Mouse (Mus musculus) stomach, embryonic 15.5 days (tissue): ENCODE results near the gene Arvcf. TPM values are rescaled to one million over a fixed set of nuclear protein-coding genes. Genes with fewer than 3 reads are reported as not detected.

Source experiments
- ATAC-seq: fragments of 200-750 bp; cut with Nextera tagmentation; 2 replicates; pipeline ENCODE4 v1.8.0; 2017; ENCODE audit warnings: low read depth, moderate number of reproducible peaks, moderate TSS enrichment; ENCODE audit not compliant: insufficient read depth, low FRiP score
- H3K27ac ChIP-seq: fragments of 300-500 bp; sonication (generic); 2 replicates; pipeline ENCODE4 v1.5.1; 2015; ENCODE audit warnings: mild to moderate bottlenecking, inconsistent platforms
- H3K27me3 ChIP-seq: fragments of 300-500 bp; sonication (generic); replicated peaks from 2 replicates; pipeline ENCODE4 v1.6.1; 2015; ENCODE audit warnings: inconsistent platforms
- H3K36me3 ChIP-seq: fragments of 300-500 bp; sonication (generic); 2 replicates; pipeline ENCODE4 v1.6.1; 2015; ENCODE audit warnings: inconsistent platforms
- H3K4me1 ChIP-seq: fragments of 300-500 bp; sonication (generic); 2 replicates; pipeline ENCODE4 v1.6.1; 2015; ENCODE audit warnings: inconsistent platforms
- H3K4me2 ChIP-seq: fragments of 300-500 bp; sonication (generic); 2 replicates; pipeline ENCODE4 v1.6.1; 2015; ENCODE audit warnings: mild to moderate bottlenecking, inconsistent platforms
- H3K4me3 ChIP-seq: fragments of 300-500 bp; sonication (generic); replicated peaks from 2 replicates; pipeline ENCODE4 v1.5.1; 2015; ENCODE audit warnings: inconsistent platforms
- H3K9ac ChIP-seq: fragments of 300-500 bp; sonication (generic); 2 replicates; pipeline ENCODE4 v1.6.1; 2015; ENCODE audit warnings: inconsistent platforms
- H3K9me3 ChIP-seq: fragments of 300-500 bp; sonication (generic); 2 replicates; pipeline ENCODE4 v1.6.1; 2016; ENCODE audit warnings: inconsistent platforms
- WGBS: fragments of 180-500 bp; shearing (Covaris S2); methylation state at CpG from one replicate; pipeline ENCODE4 v1.1.7; 2015; 5-methylcytosine and 5-hydroxymethylcytosine counted together
- microRNA counts: library from miRNA; unstranded; fragments of <30 nt; microRNA quantifications from one replicate; lab custom pipeline; 2016
- microRNA-seq: library from miRNA; unstranded; fragments of <30 nt; microRNA quantifications from one replicate; pipeline ENCODE4, GENCODE M21; 2016
- polyA plus RNA-seq: library from polyadenylated mRNA; unstranded; fragments of >200 nt; fragmentation: Nextera tagmentation; extraction: Ambion mirVana; gene quantifications from 2 replicates; pipeline ENCODE4 v1.2.1, GENCODE M21; 2015

The Arvcf gene
- polyA plus RNA-seq, 1 experiment from 2014 or later: 25.3 TPM

DNA sequence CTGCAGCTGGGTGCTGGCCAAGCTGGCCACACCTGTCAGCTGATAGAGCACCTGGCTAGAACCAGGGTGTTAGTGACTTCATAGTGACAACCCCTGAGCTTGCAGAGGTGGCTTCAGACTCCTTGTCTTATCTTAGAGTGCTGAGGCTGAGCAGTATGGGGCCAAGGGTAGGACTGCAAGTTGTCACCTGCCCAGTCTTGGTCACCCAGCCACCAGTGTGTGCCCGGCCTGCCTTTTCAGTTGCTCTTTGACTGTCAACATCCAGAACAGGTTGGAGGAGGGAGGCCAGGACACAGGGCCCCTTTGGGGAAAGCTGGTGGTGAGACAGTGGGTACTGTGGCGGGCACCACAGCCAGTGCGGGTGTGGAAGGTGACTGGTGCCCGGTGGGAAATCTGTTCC lies 101.0 kb downstream of the Arvcf start:
- Histone ChIP-seq H3K9ac (no peak overlapping the region), H3K27ac (no peak overlapping the region), H3K36me3 (peaks cover 4% of the 10 kb centered on the region; the same call in 1 of the 2 replicates), H3K9me3 (no peaks in the 10 kb centered on the region), H3K4me2 (no peak overlapping the region), H3K27me3 (no peaks in the 10 kb centered on the region), H3K4me3 (no peak overlapping the region), H3K4me1 (0 out of 2 replicates have a peak, but pooled peaks cover 8% of the 10 kb centered on the region)
- WGBS: 87% methylated on average over 4 of the region's 4 CpGs
- no peak for ATAC-seq

DNA sequence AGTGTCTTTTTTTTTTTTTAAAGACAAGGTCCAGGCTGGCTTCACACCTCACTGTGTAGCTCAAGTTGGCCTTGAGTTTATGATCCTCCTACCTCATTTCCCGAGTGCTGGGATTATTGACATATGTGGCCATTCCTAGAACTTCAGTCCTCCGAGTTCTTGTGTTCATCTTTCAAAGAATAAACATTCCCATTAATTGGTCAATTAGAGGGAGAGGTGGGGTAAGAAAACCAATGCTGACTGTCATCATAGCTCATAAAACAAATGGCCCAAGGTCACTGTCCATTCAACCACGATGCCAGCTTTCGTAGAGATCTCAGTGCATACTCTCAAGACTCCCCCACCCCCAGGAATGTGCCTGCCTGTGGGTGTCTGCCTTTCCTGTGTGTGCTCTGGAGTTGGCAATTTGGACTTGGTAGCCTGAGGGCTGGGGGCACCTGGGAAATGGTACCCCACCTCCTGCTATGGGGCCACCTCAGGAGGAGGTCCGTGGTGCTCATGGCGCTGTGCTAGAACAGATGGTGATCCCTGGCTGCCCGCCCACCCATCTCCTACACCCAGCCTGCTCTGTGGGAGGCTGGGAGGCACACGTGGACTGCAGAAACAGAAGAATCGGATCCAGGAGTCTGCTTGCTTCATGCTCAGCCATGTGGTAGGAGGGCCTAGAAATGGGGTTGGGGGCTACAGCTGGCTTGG lies 103.7 kb downstream of the Arvcf start:
- Histone ChIP-seq H3K27ac (no peak overlapping the region), H3K4me1 (0 out of 2 replicates have a peak, but pooled peaks cover 8% of the 10 kb centered on the region), H3K9ac (no peak overlapping the region), H3K36me3 (peaks cover 4% of the 10 kb centered on the region; the same call in 1 of the 2 replicates), H3K4me2 (no peak overlapping the region), H3K9me3 (no peaks in the 10 kb centered on the region), H3K4me3 (no peak overlapping the region), H3K27me3 (no peaks in the 10 kb centered on the region)
- 55% methylated on average over 9 of the region's 9 CpGs for WGBS
- ATAC-seq: no peak

GRCm38 (mm10) chr16:18452361-18452862 lies 104.4 kb downstream of the Arvcf start:
- 0 out of 2 replicates have a peak, but pooled peaks cover 8% of the 10 kb centered on the region for H3K4me1 ChIP-seq
- no peaks in the 10 kb centered on the region for H3K9me3 ChIP-seq
- no peak overlapping the region for H3K4me3 ChIP-seq
- no peak overlapping the region for H3K27ac ChIP-seq
- H3K27me3 ChIP-seq: no peaks in the 10 kb centered on the region
- no peak overlapping the region for H3K9ac ChIP-seq
- ATAC-seq: no peak
- peaks cover 4% of the 10 kb centered on the region; the same call in 1 of the 2 replicates for H3K36me3 ChIP-seq
- no peak overlapping the region for H3K4me2 ChIP-seq
- 84% methylated on average over 8 of the region's 8 CpGs for WGBS

DNA sequence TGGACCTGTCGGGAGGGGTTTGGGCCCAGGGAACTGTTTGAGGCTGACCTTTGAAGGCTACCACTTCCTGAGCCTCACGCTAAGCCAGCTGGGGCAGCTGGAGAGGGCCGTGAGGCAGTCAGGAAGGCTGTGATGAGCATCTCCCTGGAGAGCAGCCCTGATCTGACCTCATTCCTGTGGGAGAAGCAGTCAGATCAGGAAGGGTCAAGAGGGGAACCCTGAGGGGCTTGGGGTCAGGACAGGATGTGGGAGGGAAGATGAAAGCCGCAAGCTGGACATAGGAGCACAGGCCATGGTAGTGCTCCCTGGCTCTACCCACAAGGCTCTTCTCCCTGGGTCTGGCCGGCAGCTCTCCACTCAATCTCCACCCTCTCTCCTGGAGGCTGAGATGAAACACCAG lies 105.9 kb downstream of the Arvcf start:
- H3K27ac ChIP-seq: no peak overlapping the region
- no peaks in the 10 kb centered on the region for H3K9me3 ChIP-seq
- WGBS: 50% methylated on average over 5 of the region's 5 CpGs
- no peak overlapping the region for H3K4me2 ChIP-seq
- no peak overlapping the region for H3K4me3 ChIP-seq
- no peak for ATAC-seq
- peaks cover 4% of the 10 kb centered on the region; the same call in 1 of the 2 replicates for H3K36me3 ChIP-seq
- H3K27me3 ChIP-seq: no peaks in the 10 kb centered on the region
- no peak overlapping the region for H3K9ac ChIP-seq
- peaks cover under 1% of the 10 kb centered on the region; the same call in 1 of the 2 replicates for H3K4me1 ChIP-seq

DNA sequence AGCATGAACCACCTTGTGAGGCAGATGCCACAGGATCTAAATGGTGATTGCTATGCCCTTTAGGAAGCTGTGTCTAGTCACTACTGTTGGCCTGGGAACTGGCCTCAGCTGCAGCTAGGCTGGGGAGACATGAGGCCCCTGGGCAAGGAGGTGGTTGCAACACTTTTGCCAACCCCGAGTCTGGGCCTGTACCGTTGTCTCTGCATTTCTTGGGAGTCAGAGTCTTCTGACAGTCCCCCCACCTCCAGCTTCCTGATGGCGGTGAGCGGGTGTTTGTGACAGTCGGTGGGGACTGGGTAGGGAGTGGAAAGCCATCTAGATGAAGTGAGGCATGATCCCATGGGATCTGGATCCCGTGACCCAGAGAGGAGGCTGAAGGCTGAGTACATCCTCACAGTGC lies 107.4 kb downstream of the Arvcf start:
- Histone ChIP-seq H3K4me1 (peaks cover 14% of the 10 kb centered on the region), H3K9ac (no peak overlapping the region), H3K27ac (no peak overlapping the region), H3K9me3 (no peaks in the 10 kb centered on the region), H3K36me3 (no peaks in the 10 kb centered on the region; the same call in 1 of the 2 replicates), H3K4me3 (no peak overlapping the region), H3K27me3 (no peaks in the 10 kb centered on the region), H3K4me2 (no peak overlapping the region)
- 89% methylated on average over 6 of the region's 6 CpGs for WGBS
- ATAC-seq: no peak

MicroRNA genes within 50 kb of the gene (microRNA counts, 519-probe panel; counts per million panel counts)
- 2,642 counts per million, percentile 64 among the panel's probes with 10 or more counts for microRNA mmu-miR-185 (lab: Ali Mortazavi, UCI)

Small RNA genes lying within 50 kb of the gene (microRNA-seq; reads per million reads assigned to microRNA genes)
- not detected for gene Gm26219
- 274 reads per million, percentile 62 among the genes with 10 or more reads in this experiment for gene Mir185

Other genes starting within 250 kb of the Arvcf start
- gene Rtn4r, start 220.5 kb upstream of the Arvcf start, polyA plus RNA-seq: 3.0 and 4.3 TPM in 2 replicates
- not detected in 2 replicates for gene Ccdc188, start 130.3 kb upstream of the Arvcf start, polyA plus RNA-seq
- 15.2 and 15.7 TPM in 2 replicates for gene Zdhhc8, start 113.0 kb upstream of the Arvcf start, polyA plus RNA-seq
- gene Trmt2a, start 99.5 kb upstream of the Arvcf start, polyA plus RNA-seq: 93.7 and 111 TPM in 2 replicates
- 536 and 556 TPM in 2 replicates for gene Ranbp1, start 99.5 kb upstream of the Arvcf start, polyA plus RNA-seq
- 1.1 TPM in 2 replicates for gene Gm49776, start 89.9 kb upstream of the Arvcf start, polyA plus RNA-seq
- gene Dgcr8, start 58.9 kb upstream of the Arvcf start, polyA plus RNA-seq: 25.9 and 28.2 TPM in 2 replicates
- 29.0 and 34.9 TPM in 2 replicates for gene Tango2, start 79 bp upstream of the Arvcf start, polyA plus RNA-seq
- 24.4 and 26.1 TPM in 2 replicates for gene Txnrd2, start 78.2 kb downstream of the Arvcf start, polyA plus RNA-seq
- 95.5 and 101 TPM in 2 replicates for gene Comt, start 78.7 kb downstream of the Arvcf start, polyA plus RNA-seq
- gene Gnb1l, start 150.5 kb downstream of the Arvcf start, polyA plus RNA-seq: 13.1 and 14.1 TPM in 2 replicates
- 2.7 and 3.2 TPM in 2 replicates for gene Rtl10, start 150.7 kb downstream of the Arvcf start, polyA plus RNA-seq
- gene Tbx1, start 242.5 kb downstream of the Arvcf start, polyA plus RNA-seq: 0.85 and 1.1 TPM in 2 replicates